Mouse (Mus musculus): ENCODE results near the gene Slc22a17. TPM values are rescaled to one million over a fixed set of nuclear protein-coding genes. Genes with fewer than 3 reads are reported as not detected.

The Slc22a17 gene
- polyA plus RNA-seq, 1 experiment from 2014 or later = 229 TPM

DNA sequence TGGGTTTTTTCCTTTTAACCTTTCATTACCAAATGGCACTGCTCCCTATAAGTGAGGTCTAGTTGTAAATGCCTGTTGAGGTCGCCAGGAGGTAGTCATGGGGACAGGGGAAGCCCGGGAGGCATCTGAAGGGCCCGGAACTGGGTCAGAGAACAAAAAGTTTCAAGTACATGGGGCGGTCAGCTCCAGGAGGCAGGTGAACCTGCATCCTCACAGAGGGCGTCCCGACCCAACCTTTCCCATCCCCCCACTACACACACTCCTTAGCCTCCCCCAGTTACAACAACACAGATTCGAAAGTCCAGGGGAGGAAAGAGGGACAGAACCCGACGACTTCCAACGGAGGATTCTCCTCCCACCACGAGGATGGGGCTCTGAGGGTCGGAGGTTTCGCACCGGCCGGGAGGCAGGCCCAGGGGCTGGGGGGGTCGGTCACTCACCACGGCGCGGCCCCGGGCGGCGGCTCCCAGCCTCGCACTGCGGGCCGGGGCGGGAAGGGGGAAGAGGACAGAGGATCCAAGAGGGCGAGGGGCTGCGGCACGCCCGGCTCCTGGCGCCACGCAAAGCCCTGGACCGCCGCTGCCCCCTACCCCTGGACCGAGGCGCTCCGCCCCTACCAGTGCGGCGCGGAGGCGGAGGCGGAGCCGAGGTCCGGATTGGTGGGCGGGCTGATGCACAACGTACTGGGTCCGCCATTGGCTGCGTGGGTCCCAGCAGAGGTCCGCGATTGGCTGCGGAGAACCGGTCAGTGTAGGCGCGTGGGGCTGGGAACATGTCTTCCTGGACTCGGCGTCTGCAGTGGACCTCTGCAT is 49.2 kb downstream of the Slc22a17 start:
- Histone ChIP-seq H3K4me1 (peaks cover 9% of the 10 kb centered on the region), H3K36me3 (replicated peaks) (no peaks in the 10 kb centered on the region), H3K27me3 (replicated peaks) (no peaks in the 10 kb centered on the region), H3K27ac (peak overlapping the region; percentile 77), H3K4me2 (peak overlapping the region; percentile 62), H3K4me3 (peak overlapping the region; percentile 81), H3K9me3 (no peaks in the 10 kb centered on the region), H3K9ac (peak overlapping the region; percentile 94)
- peak; percentile 100 for ATAC-seq (replicated peaks)
- WGBS = 0% methylated on average over 52 of the region's 56 CpGs

- H3K36me3 ChIP-seq (replicated peaks) = 0 out of 2 replicates have a peak, but pooled peaks cover 4% of the 10 kb centered on the region
- no peak overlapping the region for H3K27ac ChIP-seq
- no peak overlapping the region for H3K4me2 ChIP-seq
- 38% methylated on average over 2 of the region's 2 CpGs for WGBS
- H3K9ac ChIP-seq = no peak overlapping the region
- no peaks in the 10 kb centered on the region for H3K27me3 ChIP-seq (replicated peaks)
- H3K4me1 ChIP-seq = peaks cover 9% of the 10 kb centered on the region
- H3K4me3 ChIP-seq = no peak overlapping the region
- H3K9me3 ChIP-seq = no peaks in the 10 kb centered on the region
- ATAC-seq (replicated peaks) = no peak
Observed at GRCm38 (mm10) chr14:54860511-54860910, 52.4 kb downstream of the Slc22a17 start.

GRCm38 (mm10) chr14:54857891-54858290 is 55.0 kb downstream of the Slc22a17 start:
- no peaks in the 10 kb centered on the region for H3K4me1 ChIP-seq
- H3K27ac ChIP-seq = no peak overlapping the region
- H3K9me3 ChIP-seq = no peaks in the 10 kb centered on the region
- H3K4me2 ChIP-seq = no peak overlapping the region
- H3K27me3 ChIP-seq (replicated peaks) = no peaks in the 10 kb centered on the region
- 88% methylated on average over 9 of the region's 9 CpGs for WGBS
- H3K9ac ChIP-seq = no peak overlapping the region
- no peak overlapping the region for H3K4me3 ChIP-seq
- H3K36me3 ChIP-seq (replicated peaks) = 0 out of 2 replicates have a peak, but pooled peaks cover 4% of the 10 kb centered on the region
- no peak for ATAC-seq (replicated peaks)

- Histone ChIP-seq H3K4me1 (no peaks in the 10 kb centered on the region), H3K4me3 (no peak overlapping the region), H3K27ac (no peak overlapping the region), H3K9ac (no peak overlapping the region), H3K4me2 (no peak overlapping the region), H3K27me3 (replicated peaks) (no peaks in the 10 kb centered on the region), H3K9me3 (no peaks in the 10 kb centered on the region), H3K36me3 (replicated peaks) (0 out of 2 replicates have a peak, but pooled peaks cover 4% of the 10 kb centered on the region)
- ATAC-seq (replicated peaks) = no peak
- WGBS = 92% methylated on average over 7 of the region's 7 CpGs
Observed at GRCm38 (mm10) chr14:54856703-54857102, 56.2 kb downstream of the Slc22a17 start.

MicroRNAs encoded within 50 kb of the gene (microRNA counts, 519-probe panel; counts per million panel counts)
- 1,760 counts per million, percentile 10 among the panel's probes with 10 or more counts for microRNA mmu-miR-208a

Small RNA genes within 50 kb of the gene (microRNA-seq; reads per million reads assigned to microRNA genes)
- gene Mir208a = 7.9 reads per million, percentile 29 among the genes with 10 or more reads in this experiment

Other genes with a start within 250 kb of the Slc22a17 start
- 65.5 and 65.6 TPM in 2 replicates for gene 1700123O20Rik, start 226.9 kb downstream of the Slc22a17 start, polyA plus RNA-seq (2015; fragmentation: Nextera tagmentation; extraction: Ambion mirVana)
- 145 TPM in 2 replicates for gene Acin1, start 226.2 kb downstream of the Slc22a17 start, polyA plus RNA-seq (2015; fragmentation: Nextera tagmentation; extraction: Ambion mirVana)
- gene Gm29776, start 214.3 kb downstream of the Slc22a17 start, polyA plus RNA-seq (2015; fragmentation: Nextera tagmentation; extraction: Ambion mirVana) = 0.32 and 0.37 TPM in 2 replicates
- gene Cebpe, start 201.0 kb downstream of the Slc22a17 start, polyA plus RNA-seq (2015; fragmentation: Nextera tagmentation; extraction: Ambion mirVana) = 0.13 TPM in 1 of 2 replicates, not detected in the other
- gene Slc7a8, start 131.2 kb downstream of the Slc22a17 start, polyA plus RNA-seq (2015; fragmentation: Nextera tagmentation; extraction: Ambion mirVana) = 8.9 and 9.9 TPM in 2 replicates
- not detected in 2 replicates for gene Rnf212b, start 99.0 kb downstream of the Slc22a17 start, polyA plus RNA-seq (2015; fragmentation: Nextera tagmentation; extraction: Ambion mirVana)
- 13.6 and 14.5 TPM in 2 replicates for gene Homez, start 42.2 kb downstream of the Slc22a17 start, polyA plus RNA-seq (2015; fragmentation: Nextera tagmentation; extraction: Ambion mirVana)
- 3.3 and 3.4 TPM in 2 replicates for gene Ppp1r3e, start 35.6 kb downstream of the Slc22a17 start, polyA plus RNA-seq (2015; fragmentation: Nextera tagmentation; extraction: Ambion mirVana)
- gene Bcl2l2, start 29.8 kb downstream of the Slc22a17 start, polyA plus RNA-seq (2015; fragmentation: Nextera tagmentation; extraction: Ambion mirVana) = 4.1 and 4.8 TPM in 2 replicates
- not detected in 2 replicates for gene Gm20521, start 29.7 kb downstream of the Slc22a17 start, polyA plus RNA-seq (2015; fragmentation: Nextera tagmentation; extraction: Ambion mirVana)
- gene Pabpn1, start 20.6 kb downstream of the Slc22a17 start, polyA plus RNA-seq (2015; fragmentation: Nextera tagmentation; extraction: Ambion mirVana) = 183 and 192 TPM in 2 replicates
- 15.0 and 16.9 TPM in 2 replicates for gene Efs, start 13.0 kb upstream of the Slc22a17 start, polyA plus RNA-seq (2015; fragmentation: Nextera tagmentation; extraction: Ambion mirVana)
- 0.48 TPM in 1 of 2 replicates, not detected in the other for gene Il25, start 19.6 kb upstream of the Slc22a17 start, polyA plus RNA-seq (2015; fragmentation: Nextera tagmentation; extraction: Ambion mirVana)
- 6.5 and 7.2 TPM in 2 replicates for gene Cmtm5, start 23.1 kb upstream of the Slc22a17 start, polyA plus RNA-seq (2015; fragmentation: Nextera tagmentation; extraction: Ambion mirVana)
- gene Myh6, start 53.8 kb upstream of the Slc22a17 start, polyA plus RNA-seq (2015; fragmentation: Nextera tagmentation; extraction: Ambion mirVana) = 1.6 and 2.8 TPM in 2 replicates
- gene Gm17428, start 63.8 kb upstream of the Slc22a17 start, polyA plus RNA-seq (2015; fragmentation: Nextera tagmentation; extraction: Ambion mirVana) = not detected in 2 replicates
- 7.5 and 8.7 TPM in 2 replicates for gene Myh7, start 81.5 kb upstream of the Slc22a17 start, polyA plus RNA-seq (2015; fragmentation: Nextera tagmentation; extraction: Ambion mirVana)
- gene Ngdn, start 102.3 kb upstream of the Slc22a17 start, polyA plus RNA-seq (2015; fragmentation: Nextera tagmentation; extraction: Ambion mirVana) = 47.8 and 50.2 TPM in 2 replicates
- gene Zfhx2, start 179.2 kb upstream of the Slc22a17 start, polyA plus RNA-seq (2015; fragmentation: Nextera tagmentation; extraction: Ambion mirVana) = 33.7 and 37.5 TPM in 2 replicates
- 38.8 and 39.5 TPM in 2 replicates for gene Thtpa, start 181.7 kb upstream of the Slc22a17 start, polyA plus RNA-seq (2015; fragmentation: Nextera tagmentation; extraction: Ambion mirVana)
- 7.5 and 9.2 TPM in 2 replicates for gene Ap1g2, start 193.5 kb upstream of the Slc22a17 start, polyA plus RNA-seq (2015; fragmentation: Nextera tagmentation; extraction: Ambion mirVana)
- gene Jph4, start 203.8 kb upstream of the Slc22a17 start, polyA plus RNA-seq (2015; fragmentation: Nextera tagmentation; extraction: Ambion mirVana) = 39.7 and 42.5 TPM in 2 replicates

Data from midbrain, embryonic 15.5 days (tissue).